ENCODE assay signal across 8 mouse cellular contexts in genomic region chr2:14702973-14703645, GRCm38 (mm10).
DNase-seq lines count a peak whose midpoint lies in the region; ATAC-seq and TF ChIP-seq lines count a peak whose summit lies in the region.

No protein-coding gene starts in this region.

- H3K4me1 ChIP-seq in hindbrain, postnatal 0 days (ENCODE audit: insufficient read depth, low read length), result no peaks in the 10 kb centered on the region
- H3K4me1 ChIP-seq in hindbrain, embryonic 13.5 days (replicated peaks), result no peaks in the 10 kb centered on the region
- no peaks in the 10 kb centered on the region for H3K4me1 ChIP-seq in midbrain, postnatal 0 days (ENCODE audit: insufficient read depth, low read length)
- no peaks in the 10 kb centered on the region for H3K4me1 ChIP-seq in hindbrain, embryonic 16.5 days (ENCODE audit: control insufficient read depth, insufficient read depth, low read depth, low read length)

- peak; percentile 69 for TF ChIP-seq CTCF in hindbrain, postnatal 0 days (IDR thresholded peaks at IDR 0.05; ENCODE audit: low read depth)
- TF ChIP-seq CTCF in midbrain, postnatal 0 days (IDR thresholded peaks at IDR 0.05), result peak; percentile 80

- no peaks in the 10 kb centered on the region for H3K9me3 ChIP-seq in hindbrain, postnatal 0 days (ENCODE audit: low read length)
- H3K9me3 ChIP-seq in hindbrain, embryonic 13.5 days, result no peaks in the 10 kb centered on the region
- no peaks in the 10 kb centered on the region for H3K9me3 ChIP-seq in midbrain, postnatal 0 days (ENCODE audit: low read length)
- H3K9me3 ChIP-seq in hindbrain, embryonic 16.5 days (ENCODE audit: control insufficient read depth, low read length), result no peaks in the 10 kb centered on the region

- WGBS in hindbrain, postnatal 0 days, result 71% methylated on average over 1 of the region's 1 CpGs
- 74% methylated on average over 1 of the region's 1 CpGs for WGBS in hindbrain, embryonic 13.5 days
- WGBS in large intestine, adult 2 months, result 79% methylated on average over 1 of the region's 1 CpGs
- WGBS in midbrain, postnatal 0 days, result 69% methylated on average over 1 of the region's 1 CpGs
- WGBS in hindbrain, embryonic 16.5 days, result 78% methylated on average over 1 of the region's 1 CpGs

- no peak overlapping the region for H3K27ac ChIP-seq in hindbrain, postnatal 0 days
- no peak overlapping the region for H3K27ac ChIP-seq in hindbrain, embryonic 13.5 days
- H3K27ac ChIP-seq in midbrain, postnatal 0 days (ENCODE audit: low read depth, low read length), result no peak overlapping the region
- H3K27ac ChIP-seq in hindbrain, embryonic 16.5 days (ENCODE audit: low read depth, low read length), result no peak overlapping the region

- no peak overlapping the region for H3K4me3 ChIP-seq in hindbrain, postnatal 0 days (ENCODE audit: low read length)
- H3K4me3 ChIP-seq in hindbrain, embryonic 13.5 days, result no peak overlapping the region
- no peak overlapping the region for H3K4me3 ChIP-seq in midbrain, postnatal 0 days (ENCODE audit: low read depth, low read length)
- H3K4me3 ChIP-seq in hindbrain, embryonic 16.5 days (ENCODE audit: low read length), result no peak overlapping the region

- 0 out of 2 replicates have a peak, but pooled peaks have one; percentile 63 for ATAC-seq in hindbrain, postnatal 0 days
- ATAC-seq in hindbrain, embryonic 13.5 days (ENCODE audit: low FRiP score), result no peak
- peak; percentile 72 for ATAC-seq in common myeloid progenitor, adult 5-6 weeks (replicated peaks; ENCODE audit: low read depth, poor library complexity, severe bottlenecking)
- ATAC-seq in midbrain, postnatal 0 days (ENCODE audit: low FRiP score), result no peak
- ATAC-seq in hindbrain, embryonic 16.5 days, result no peak; the same call in 1 of the 2 replicates

- H3K9ac ChIP-seq in hindbrain, postnatal 0 days (replicated peaks; ENCODE audit: low read length), result no peak overlapping the region
- no peak overlapping the region for H3K9ac ChIP-seq in hindbrain, embryonic 13.5 days
- no peak overlapping the region for H3K9ac ChIP-seq in midbrain, postnatal 0 days (replicated peaks; ENCODE audit: low read length, poor library complexity, severe bottlenecking)
- no peak overlapping the region for H3K9ac ChIP-seq in hindbrain, embryonic 16.5 days (ENCODE audit: low read depth, low read length)

- DNase-seq in hindbrain, postnatal 0 days (ENCODE audit: low spot score), result peak; percentile 87
- peak; percentile 28 for DNase-seq in urinary bladder, postnatal 25 days (ENCODE audit: low spot score)
- DNase-seq in urinary bladder, postnatal 36 days (ENCODE audit: low spot score in 2 of 2), result no peak
- peak; percentile 11 for DNase-seq in large intestine, adult 2 months (ENCODE audit: low read depth, low spot score)
- DNase-seq in midbrain, postnatal 0 days (ENCODE audit: low spot score), result peak; percentile 73

- no peaks in the 10 kb centered on the region for H3K36me3 ChIP-seq in hindbrain, postnatal 0 days (ENCODE audit: insufficient read depth, low read length)
- no peaks in the 10 kb centered on the region for H3K36me3 ChIP-seq in hindbrain, embryonic 13.5 days
- no peaks in the 10 kb centered on the region for H3K36me3 ChIP-seq in midbrain, postnatal 0 days (ENCODE audit: insufficient read depth, low read length)
- no peaks in the 10 kb centered on the region for H3K36me3 ChIP-seq in hindbrain, embryonic 16.5 days (ENCODE audit: control insufficient read depth, insufficient read depth, low read length)

- no peak overlapping the region for H3K4me2 ChIP-seq in hindbrain, postnatal 0 days (ENCODE audit: low read depth, low read length)
- H3K4me2 ChIP-seq in hindbrain, embryonic 13.5 days, result no peak overlapping the region
- no peak overlapping the region for H3K4me2 ChIP-seq in midbrain, postnatal 0 days (ENCODE audit: low read depth, low read length, poor library complexity, severe bottlenecking)
- no peak overlapping the region for H3K4me2 ChIP-seq in hindbrain, embryonic 16.5 days (ENCODE audit: low read length)

- H3K27me3 ChIP-seq in hindbrain, postnatal 0 days (ENCODE audit: insufficient read depth, low read length), result no peaks in the 10 kb centered on the region
- H3K27me3 ChIP-seq in hindbrain, embryonic 13.5 days, result no peaks in the 10 kb centered on the region
- no peaks in the 10 kb centered on the region for H3K27me3 ChIP-seq in midbrain, postnatal 0 days (ENCODE audit: insufficient read depth, low read length)
- no peaks in the 10 kb centered on the region for H3K27me3 ChIP-seq in hindbrain, embryonic 16.5 days (replicated peaks; ENCODE audit: control insufficient read depth, insufficient read depth, low read length)

Comparison
In these comparisons a context has a peak if more than half of its experiments do, and no peak if none do; other contexts are left out.
1. ATAC-seq: peak in hindbrain, postnatal 0 days (single experiment) and common myeloid progenitor, adult 5-6 weeks (single experiment); none in hindbrain, embryonic 13.5 days (single experiment), midbrain, postnatal 0 days (single experiment) and hindbrain, embryonic 16.5 days (single experiment).
2. DNase-seq: peak in hindbrain, postnatal 0 days (single experiment), urinary bladder, postnatal 25 days (single experiment), large intestine, adult 2 months (single experiment) and midbrain, postnatal 0 days (single experiment); none in urinary bladder, postnatal 36 days (0 of 2).